Mouse (Mus musculus) kidney, postnatal 36 days (tissue): ENCODE results near the gene Gatb.

Experiments used
- DNase-seq, 2 experiments: peaks; one replicate each; pipeline ENCODE4 v3.0.0; 2021 to 2022; ENCODE audit warnings: mixed read lengths in 2 of 2

The Gatb gene

DNA sequence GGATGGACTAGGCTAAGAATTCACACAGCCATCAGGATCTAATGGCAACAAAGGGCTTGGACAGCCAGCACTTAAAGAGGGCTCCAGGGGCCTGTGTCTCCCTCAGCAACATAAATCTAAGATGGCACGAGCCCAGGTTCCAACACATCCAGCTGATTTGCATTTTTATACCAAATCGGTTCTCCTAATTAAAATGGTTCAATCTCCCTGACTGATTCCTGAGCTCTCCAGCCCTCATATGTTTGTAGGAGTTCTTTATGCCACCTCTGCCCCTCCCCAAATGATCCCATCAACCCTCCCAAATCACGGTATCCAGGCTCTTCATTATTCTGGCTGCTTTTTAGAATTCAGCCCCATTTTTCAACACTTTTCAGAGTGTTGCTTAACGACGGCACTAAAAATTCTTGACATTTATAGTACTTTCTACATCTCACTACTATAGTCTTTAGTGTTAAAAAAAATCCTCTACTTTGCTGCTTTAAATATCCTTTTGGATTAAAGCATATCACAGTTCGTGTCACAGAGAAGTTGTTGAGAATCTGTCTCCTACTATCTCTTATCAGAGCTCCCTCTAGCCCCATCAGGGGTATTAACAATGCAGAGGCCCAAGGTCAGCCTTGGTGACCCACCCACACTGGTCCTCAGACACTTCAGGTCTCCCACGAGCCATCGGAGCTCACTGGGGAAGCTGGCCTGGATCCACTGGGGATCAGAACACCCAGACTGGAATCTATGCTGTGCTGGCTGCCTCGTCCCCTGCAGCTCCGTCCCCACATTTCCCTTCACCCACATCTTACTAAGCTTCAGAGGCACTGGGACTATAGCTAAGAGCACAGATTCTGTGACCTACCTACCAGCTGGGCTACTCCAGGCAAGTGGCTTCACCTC, 88.3 kb downstream of the Gatb start:
- DNase-seq, result no peak

DNA sequence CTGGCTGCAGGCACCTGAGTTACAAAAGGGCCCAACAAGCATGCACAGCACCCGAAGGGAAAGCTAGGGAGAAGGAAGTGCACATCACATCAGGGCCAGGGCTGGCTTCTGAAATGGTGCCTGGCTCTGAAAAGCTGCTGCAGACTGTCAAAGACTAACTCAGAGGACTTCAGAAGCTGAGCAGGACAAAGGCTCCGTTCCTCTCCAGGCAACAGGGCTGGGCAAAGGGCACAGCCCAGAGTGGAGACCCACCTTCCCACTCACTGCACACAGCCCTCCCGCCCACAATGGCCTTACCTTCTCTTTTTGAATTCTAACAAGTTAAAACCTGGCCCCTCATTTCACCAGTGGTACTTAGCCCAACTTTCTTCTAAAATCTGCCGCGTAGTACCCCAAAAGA, 89.9 kb downstream of the Gatb start:
- peak; percentile 19 to 64 for DNase-seq

DNA sequence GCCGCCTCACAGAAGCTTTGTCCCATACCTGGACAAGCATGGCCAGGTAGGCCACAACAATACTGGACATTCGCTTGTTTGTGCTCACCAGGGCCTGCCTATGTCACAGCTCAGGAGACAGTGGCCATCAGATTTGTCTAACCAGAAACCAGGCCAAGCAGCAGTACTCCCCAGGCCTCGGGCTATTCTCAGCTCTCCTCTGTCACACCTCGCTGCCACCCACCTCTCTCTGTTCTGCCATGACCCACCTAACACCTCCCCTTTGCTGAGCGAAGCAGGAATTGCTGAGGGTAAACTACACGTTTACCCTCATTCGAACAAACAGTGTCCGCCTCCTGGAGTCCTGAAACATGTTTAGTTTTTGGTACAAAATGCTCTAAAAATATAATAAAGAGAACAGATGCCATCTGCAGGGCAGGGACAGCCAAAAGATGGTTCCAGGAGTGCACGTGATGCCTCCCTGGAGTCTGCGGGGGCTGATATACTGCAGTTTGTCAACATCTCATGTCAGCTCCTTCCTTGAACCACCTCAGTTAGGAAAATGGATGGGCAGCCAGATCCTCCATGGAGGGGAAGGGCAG, 90.8 kb downstream of the Gatb start:
- DNase-seq, result peak; percentile 8 to 31

DNA sequence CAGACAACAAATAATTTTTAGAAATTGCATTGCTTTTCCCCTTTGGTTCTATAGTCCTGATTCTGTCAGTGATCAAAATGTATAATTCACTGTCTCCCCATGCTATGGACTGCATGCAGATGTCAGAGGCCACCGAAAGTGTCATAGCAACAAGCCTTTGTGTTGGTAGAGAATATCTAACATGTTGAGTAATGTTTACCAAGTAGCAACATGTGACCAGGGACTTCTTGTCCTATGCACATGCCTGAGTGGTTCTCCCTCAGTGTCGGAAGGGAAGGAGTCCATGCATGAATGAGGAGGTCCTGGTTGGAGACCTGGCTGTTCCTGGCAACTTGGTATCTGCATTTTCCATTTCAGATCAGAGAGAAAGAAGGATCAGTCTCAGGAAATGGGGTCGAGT, 92.2 kb downstream of the Gatb start:
- DNase-seq, result peak; percentile 56 to 62

DNA sequence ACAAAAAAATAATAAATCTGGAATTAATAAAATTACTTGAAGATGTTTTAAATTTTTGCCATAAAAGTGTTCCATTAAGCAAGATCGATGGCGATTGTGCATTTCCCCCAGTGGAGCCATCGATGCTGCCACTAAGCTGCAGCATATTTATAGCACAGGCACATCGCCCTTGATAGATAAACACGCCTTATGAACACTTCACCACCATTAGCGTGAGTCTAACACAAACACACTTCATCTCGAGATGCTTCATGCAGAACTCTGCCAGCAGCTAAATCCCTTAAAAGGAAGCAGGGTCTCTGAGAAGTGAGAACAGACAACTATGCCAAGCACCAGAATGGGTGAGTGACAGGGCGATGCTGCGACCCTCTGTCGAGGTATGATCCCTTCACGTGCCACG, 92.8 kb downstream of the Gatb start:
- no peak for DNase-seq

DNA sequence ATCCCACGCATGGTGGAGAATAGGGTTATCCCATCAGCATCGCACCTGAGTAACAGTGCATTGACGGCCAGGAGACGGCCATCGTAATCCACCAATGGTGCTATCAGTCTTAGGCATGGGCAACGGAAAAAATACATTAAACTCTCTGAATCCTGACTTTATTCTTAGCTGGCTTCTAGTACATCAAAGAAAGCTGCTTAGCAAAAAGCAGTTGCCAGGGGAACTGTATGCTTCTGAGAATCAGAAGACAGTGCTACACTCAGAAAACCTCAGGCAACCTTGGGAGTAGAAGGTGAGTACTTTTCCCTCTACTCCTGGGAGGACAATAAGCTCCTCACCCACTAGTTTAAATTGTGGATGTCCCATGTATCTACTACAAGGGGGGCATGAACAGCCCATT, 93.8 kb downstream of the Gatb start:
- DNase-seq, result no peak

DNA sequence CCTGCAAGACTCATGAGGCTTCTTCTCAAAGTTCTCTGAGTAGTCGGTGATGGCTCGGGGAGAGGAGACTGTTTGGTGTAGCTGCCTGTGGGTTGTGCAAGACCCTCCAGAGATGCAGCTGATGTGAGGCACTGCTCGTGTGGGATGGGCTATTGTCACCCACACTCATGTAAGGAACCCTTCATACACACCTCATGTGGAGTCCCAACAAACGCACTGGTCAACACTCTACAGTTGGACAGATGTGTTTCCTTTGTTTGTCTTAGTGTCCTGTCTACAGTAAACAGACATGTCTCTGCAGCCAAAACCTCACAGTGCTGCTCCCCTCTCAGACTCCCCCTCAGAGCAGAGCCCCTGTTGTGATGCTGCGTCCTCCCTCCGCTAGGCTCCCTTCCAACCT, 95.9 kb downstream of the Gatb start:
- DNase-seq, result no peak

DNA sequence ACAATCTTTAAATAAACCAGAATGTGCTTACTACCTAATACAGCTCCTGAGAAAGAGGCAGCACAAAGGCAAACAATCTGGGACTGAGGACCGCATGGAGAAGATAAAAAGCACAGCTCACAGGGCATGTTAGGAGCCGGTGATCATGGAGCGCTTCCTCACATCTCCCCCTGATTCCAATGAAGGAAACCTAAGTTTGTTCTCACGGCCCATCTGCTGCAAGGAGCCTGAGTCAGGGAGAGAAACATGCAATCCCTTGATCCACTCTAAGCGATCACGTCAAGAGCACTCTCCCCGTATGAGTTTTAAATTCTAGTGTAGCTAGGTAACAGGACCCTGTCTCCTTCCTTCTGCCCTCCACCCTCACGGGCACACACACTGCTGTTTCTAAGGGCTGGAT, 103.2 kb downstream of the Gatb start:
- no peak for DNase-seq

DNA sequence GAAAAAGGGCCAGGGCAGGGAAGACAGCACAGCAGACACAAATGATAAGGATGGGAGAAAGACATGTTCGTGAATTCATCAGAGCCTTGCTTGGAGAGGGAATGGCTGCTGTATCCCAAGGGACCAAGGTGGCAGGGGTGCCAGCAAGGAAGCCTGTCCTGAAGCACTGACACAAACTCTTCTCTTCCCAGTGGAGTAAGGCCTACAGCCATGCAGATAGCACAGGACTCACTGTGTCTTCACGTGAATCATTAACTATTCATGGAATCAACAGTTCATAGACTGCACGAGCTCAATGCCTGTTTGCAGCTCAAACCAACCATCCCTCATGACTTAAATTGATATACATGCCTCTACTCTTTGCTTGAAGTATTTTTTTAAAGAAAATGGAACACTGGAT, 104.0 kb downstream of the Gatb start:
- DNase-seq, result no peak

DNA sequence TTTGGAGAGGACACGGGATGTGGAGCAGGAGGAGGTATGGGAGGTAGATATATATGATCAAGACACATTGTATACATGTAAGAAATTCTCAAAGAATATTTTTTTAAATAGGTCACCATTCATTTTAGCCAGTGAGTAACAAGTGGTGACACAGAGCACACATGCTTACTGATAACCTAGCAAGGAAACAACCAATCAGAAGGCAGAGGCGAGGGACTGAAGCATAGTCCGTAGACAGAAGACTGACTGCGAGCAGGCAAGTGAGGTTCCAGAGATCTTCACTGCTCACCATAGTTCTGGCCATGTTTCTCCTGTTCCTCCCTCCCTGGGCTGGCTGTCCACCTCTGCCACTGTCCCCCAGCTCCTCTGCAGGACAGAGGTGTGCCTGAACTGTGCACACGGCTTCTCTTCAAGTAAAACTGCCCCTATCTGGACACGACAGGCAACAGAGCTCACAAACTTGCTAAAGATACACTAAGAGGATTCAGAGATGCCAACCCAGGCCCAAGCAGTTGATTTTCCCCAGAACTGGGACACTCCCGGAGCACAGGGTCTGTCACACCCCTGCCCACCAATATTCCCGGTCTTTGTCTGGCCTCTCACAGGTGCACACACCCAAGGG, 105.5 kb downstream of the Gatb start:
- no peak for DNase-seq

DNA sequence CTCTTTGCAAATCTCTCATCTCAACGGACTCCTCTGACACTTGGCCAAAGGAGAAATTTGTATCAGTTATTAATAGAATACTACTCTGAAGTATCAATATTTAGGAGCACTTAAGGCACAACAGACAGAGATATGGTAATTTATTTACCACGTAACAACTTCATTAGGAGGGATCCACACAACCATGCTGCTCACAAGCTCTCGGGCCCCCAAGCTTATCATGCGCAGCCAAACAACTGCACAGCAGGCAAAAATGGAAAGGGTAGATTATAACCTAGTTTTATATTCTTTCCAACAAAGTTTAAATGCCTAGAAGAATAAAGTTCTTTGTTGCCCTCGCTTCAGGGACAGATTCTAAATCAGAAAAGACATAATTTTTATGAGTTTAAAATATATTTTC, 106.0 kb downstream of the Gatb start:
- no peak for DNase-seq

DNA sequence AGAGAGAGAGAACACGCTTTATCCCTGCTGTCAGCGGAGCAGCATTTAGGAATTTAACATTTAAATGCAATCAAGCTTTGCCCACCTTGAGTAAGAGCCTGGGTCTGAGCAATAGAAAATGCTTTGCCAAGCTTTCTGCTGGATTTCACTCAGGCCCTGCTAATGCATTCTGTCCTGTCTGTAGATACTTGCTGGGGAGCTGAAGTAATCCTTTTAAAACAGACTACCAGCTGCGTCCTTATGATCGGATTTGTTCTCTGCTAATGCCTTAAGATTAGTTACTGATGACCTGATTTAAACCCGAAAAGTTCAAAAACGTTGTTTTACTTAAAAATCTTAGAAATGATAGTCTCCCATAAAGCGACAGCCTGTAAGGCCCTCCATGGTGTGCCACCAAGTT, 107.2 kb downstream of the Gatb start:
- DNase-seq, result no peak

DNA sequence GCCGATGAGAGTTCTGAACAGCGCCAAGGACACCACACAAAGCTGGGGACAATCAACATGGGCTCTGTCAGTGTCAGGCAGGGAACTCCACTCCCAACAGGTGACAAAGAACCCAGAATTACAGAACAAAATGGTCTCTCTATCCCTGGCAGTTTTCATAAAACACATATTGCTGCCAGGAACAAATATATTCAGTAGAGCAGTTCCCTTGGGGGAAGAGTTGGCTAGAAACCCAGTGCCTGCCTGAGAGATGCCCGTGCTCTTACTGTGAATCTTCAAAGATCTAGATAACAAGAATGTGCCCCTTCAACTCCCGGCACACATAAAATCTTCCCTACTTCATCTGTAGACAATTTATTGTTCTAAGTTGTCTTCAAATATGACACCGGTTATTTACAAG, 109.7 kb downstream of the Gatb start:
- no peak for DNase-seq

DNA sequence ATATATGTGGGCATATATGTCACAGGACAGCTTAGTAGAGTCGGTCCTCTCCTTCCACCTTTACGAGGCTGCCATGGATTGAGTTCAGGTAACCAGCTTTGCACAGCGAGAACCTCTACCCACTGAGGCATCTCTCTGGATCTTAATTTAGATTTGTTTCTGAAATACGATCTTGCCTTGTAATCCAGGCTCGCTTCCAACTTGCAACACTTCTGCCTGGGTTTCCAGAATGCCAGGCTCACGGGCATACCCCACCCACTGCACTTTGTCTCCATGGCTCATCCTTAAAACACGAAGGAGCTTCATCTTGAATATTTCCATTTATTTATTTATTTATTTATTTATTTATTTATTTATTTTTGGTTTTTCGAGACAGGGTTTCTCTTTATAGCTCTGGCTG, 111.4 kb downstream of the Gatb start:
- DNase-seq, result no peak

DNA sequence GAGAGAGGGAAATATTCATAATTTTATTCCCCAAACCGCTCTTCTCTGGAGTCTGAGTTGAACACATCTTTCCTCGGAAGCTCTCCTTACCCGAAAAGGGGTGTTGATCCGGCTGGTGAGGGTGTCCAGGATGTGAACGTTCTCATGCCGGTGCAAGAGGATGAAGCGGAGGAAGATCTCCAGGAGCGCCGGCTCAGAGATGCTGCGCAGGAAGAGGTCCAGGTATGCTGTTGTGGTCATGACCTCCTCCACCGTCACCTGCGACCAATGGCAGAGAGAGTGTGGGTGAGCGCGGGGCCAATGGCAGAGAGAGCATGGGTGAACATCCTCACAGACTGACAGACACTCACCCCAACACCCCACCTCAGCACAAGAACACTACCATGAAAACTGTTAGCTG, 114.4 kb downstream of the Gatb start:
- DNase-seq, result no peak

DNA sequence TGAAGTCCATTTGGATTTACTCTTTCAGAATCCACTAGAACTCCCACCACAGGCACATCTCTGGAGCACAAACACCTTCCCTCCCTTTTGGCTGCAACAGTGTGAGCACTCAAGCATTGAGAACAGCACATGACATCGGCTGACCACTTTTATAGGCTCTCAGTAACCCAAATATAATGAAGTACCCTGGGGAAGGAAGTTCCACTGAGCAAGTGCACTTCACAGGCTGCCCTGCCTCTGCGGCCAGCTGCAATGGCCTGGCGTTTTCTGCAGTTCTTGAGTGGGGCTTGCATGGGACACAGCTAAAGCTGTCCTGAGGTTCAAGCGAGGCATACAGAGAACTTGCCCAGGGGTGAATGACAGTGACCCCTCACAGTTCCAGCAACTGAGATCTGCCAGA, 117.2 kb downstream of the Gatb start:
- peak; percentile 14 to 39 for DNase-seq

DNA sequence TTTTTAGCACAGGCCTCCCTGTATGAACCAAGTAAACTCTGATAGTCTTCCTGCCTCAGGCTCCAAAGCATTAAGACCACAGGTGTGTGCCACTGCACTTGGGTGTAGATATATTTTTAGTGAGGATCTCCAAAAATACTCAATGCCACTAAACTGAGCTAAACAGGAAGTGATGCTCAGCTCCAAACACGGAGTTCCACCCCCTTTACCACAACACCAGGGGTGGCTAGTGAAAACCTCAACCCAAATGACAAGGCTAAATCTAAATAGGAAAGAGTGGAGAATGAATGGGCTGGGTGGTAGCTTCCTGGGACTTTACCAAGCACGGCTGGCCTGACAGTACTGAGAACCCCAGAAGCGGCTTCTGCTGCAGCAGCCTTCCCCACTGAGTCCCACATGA, 119.1 kb downstream of the Gatb start:
- no peak for DNase-seq

DNA sequence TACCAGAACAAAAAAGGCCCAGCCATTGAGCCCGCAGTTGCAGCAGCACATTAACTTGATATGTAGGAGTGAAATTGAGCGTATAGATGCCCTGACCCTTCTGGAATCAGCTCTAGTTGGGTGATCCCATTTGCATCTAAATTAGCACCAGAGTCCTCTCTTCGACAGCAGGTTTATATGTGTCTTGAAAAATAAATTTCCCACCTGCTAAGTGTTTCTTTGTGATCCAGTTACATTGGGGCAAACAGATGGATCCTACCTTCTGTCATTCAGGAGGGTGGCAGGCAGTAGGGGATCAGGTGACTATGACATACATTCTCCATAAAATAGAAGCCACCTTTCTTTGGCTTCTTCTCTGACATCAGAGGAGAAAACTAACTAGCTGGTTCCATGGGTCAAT, 121.1 kb downstream of the Gatb start:
- no peak for DNase-seq

DNA sequence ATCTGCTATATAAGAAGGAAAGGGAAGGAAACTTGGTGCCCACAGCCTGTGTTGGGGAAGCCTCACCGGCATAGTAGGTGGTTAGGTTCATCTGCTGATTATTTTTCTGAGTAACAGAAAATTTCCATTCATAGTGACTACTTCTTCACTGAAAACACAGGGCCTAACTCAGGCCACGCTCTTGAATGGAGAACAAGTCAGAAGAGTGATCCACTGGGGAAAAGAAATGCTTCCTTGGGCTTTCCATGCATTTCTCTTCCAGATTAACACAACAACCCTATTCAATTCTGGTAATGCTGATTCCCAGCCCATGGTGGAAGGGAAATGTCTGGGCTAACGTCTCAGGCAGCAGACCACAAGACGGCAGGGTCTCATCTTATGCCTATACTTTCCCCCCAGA, 124.6 kb downstream of the Gatb start:
- DNase-seq, result no peak

DNA sequence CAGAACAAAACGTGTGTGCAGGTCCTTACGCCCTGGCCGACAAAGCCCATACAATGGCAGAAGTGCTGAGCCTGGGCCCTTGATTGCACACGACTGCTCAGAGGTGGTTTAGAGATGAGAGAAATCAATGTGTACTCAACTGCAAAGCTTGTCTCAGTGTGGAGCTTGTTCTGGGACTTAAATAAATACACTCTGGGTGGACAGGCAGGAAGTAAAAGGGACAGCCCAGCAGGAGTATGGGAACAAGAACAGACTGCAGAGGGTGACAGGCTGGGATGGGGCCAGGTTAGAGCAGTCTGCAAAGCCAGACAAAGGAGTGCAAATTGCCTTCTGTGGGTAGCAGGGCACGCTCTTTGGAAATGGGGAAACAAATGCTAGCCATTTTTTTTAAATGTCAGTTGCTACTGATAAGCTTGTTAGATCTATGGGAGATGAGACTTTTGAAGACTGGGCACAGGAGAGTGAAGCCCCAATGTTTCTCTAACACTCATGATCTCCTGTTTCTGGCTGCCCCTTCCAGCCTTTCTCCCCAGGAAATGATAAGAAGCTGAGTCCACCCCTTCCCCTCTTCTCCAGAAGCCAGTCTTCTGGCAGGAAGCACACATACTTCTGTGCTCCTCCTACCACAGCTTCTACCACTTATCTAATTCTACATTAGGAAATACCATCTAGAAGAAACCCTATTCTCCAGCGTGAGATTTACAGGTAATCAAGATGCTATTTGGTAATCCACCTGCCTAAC, 129.4 kb downstream of the Gatb start:
- DNase-seq, result no peak
